Mouse (Mus musculus): ENCODE measurements around the gene Dip2b. TPM values are rescaled to one million over a fixed set of nuclear protein-coding genes. Genes with fewer than 3 reads are reported as not detected.

The Dip2b gene
- total and polyA plus RNA-seq, 2 experiments from 2014 or later: 8.3 to 40.6 TPM

DNA sequence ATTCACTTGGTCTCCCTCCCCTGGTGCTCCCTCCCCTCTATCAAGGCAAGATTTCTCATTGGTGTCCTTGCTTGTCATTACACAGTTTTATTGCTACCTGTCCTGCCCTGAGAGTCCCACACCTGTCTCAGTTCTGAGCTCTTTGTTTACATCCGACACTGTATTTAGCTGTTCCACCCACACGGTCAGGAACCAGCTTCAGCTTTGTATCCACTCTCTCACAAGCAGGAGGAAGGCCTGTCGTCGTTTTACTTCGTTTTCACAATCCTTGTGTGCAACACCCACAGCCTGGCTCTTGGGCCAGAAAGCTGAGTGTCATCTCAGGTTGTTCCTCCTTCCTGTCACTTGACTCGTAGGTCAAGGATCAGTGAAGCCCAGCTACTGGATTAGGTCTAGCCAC, 45.4 kb downstream of the Dip2b start:
- DNase-seq (no peak), ATAC-seq (no peak)
- H3K9ac ChIP-seq: no peak overlapping the region
- no peak overlapping the region for H3K4me2 ChIP-seq (ENCODE audit: low read depth)
- H3K4me3 ChIP-seq (ENCODE audit: low read depth, low read length): no peak overlapping the region
- H3K36me3 ChIP-seq (ENCODE audit: insufficient read depth): no peaks in the 10 kb centered on the region
- H3K4me1 ChIP-seq (ENCODE audit: insufficient read depth): peaks cover 13% of the 10 kb centered on the region; the same call in 1 of the 2 replicates
- H3K27me3 ChIP-seq (ENCODE audit: insufficient read depth, low read length): no peaks in the 10 kb centered on the region
- TF ChIP-seq CTCF (IDR thresholded peaks at IDR 0.05; ENCODE audit: low read depth): no peak
- H3K27ac ChIP-seq (ENCODE audit: low read depth, low read length): no peak overlapping the region
- H3K9me3 ChIP-seq (ENCODE audit: low read length): no peaks in the 10 kb centered on the region
- WGBS: 83% methylated on average over 6 of the region's 6 CpGs

DNA sequence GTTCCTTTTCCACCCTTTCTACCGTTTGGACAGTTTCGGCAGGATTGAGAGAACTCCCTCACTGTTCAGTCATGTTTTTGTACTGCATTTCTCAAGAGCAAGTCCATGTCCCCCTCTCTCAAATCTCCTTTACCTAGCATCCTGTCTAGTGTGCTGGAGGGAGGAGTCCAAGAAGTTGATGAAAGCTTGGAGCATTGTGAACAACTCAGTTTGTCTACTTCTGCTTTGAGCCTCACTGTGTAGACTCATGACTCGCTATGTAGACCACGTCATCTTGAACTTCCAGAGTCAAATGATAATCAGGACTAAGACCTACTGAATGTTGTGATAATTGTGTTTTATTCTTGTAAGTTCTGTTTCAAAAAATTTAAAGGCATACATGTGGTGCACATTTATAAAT, 46.4 kb downstream of the Dip2b start:
- no peak for TF ChIP-seq CTCF (IDR thresholded peaks at IDR 0.05; ENCODE audit: low read depth)
- 88% methylated on average over 4 of the region's 4 CpGs for WGBS

DNA sequence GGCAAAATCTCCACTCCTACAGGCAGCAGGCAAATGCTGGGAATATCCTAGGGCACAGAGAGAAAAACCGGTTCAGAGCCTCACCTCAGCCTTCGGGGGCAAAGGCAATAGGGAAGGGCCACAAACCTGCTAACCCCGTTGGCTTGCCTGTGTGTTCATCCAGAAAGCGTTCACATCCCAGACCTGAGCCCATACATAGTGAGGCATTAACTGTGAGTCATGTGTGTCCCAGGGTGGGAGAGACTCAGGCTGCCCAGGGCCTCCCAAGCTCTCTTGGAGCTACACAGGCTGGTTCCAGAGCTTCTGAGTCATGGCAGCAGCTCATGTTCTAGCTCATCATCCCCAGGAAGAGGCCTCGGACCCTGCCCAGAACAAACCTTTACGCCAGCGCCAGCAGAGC, 49.6 kb downstream of the Dip2b start:
- H3K4me2 ChIP-seq (ENCODE audit: low read depth): no peak overlapping the region
- no peaks in the 10 kb centered on the region for H3K27me3 ChIP-seq (ENCODE audit: insufficient read depth, low read length)
- WGBS: 84% methylated on average over 7 of the region's 7 CpGs
- no peak overlapping the region for H3K9ac ChIP-seq
- ATAC-seq: no peak
- no peaks in the 10 kb centered on the region for H3K4me1 ChIP-seq (ENCODE audit: insufficient read depth)
- no peak overlapping the region for H3K4me3 ChIP-seq (ENCODE audit: low read depth, low read length)
- H3K9me3 ChIP-seq (ENCODE audit: low read length): no peaks in the 10 kb centered on the region
- no peak overlapping the region for H3K27ac ChIP-seq (ENCODE audit: low read depth, low read length)
- no peak for DNase-seq
- TF ChIP-seq CTCF (IDR thresholded peaks at IDR 0.05; ENCODE audit: low read depth): no peak
- H3K36me3 ChIP-seq (ENCODE audit: insufficient read depth): no peaks in the 10 kb centered on the region

More for the DNA sequence above, 46.4 kb downstream of the Dip2b start:
- H3K9me3 ChIP-seq (ENCODE audit: low read length): no peaks in the 10 kb centered on the region
- no peaks in the 10 kb centered on the region for H3K36me3 ChIP-seq (ENCODE audit: insufficient read depth)
- H3K4me1 ChIP-seq (ENCODE audit: insufficient read depth): peaks cover 13% of the 10 kb centered on the region; the same call in 1 of the 2 replicates
- H3K27me3 ChIP-seq (ENCODE audit: insufficient read depth, low read length): no peaks in the 10 kb centered on the region
- H3K9ac ChIP-seq: no peak overlapping the region
- no peak overlapping the region for H3K27ac ChIP-seq (ENCODE audit: low read depth, low read length)
- ATAC-seq (no peak), DNase-seq (no peak)
- no peak overlapping the region for H3K4me2 ChIP-seq (ENCODE audit: low read depth)
- H3K4me3 ChIP-seq (ENCODE audit: low read depth, low read length): no peak overlapping the region

DNA sequence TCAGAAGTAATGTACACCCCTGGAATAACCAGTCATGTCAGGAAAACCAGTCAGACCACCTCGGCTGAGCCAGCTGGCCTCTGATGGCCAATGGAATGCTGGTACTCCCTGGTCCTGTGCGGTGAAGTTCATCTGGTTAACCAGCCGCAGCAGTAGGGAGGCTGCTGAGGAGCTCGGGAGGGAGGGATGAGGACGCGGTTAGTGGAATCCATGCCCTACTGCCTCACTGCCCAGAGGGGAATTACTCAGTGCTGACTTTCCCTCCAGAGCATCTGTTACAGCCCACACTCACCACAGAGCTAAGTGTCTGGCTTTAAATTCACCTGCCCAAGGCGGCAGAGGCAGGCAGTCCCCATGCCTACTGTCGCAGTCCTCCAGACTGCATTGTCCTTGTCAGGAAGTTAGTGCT, 51.2 kb downstream of the Dip2b start:
- peak; percentile 85 for ATAC-seq
- H3K4me2 ChIP-seq (ENCODE audit: low read depth): no peak overlapping the region
- DNase-seq: peak; percentile 24

DNA sequence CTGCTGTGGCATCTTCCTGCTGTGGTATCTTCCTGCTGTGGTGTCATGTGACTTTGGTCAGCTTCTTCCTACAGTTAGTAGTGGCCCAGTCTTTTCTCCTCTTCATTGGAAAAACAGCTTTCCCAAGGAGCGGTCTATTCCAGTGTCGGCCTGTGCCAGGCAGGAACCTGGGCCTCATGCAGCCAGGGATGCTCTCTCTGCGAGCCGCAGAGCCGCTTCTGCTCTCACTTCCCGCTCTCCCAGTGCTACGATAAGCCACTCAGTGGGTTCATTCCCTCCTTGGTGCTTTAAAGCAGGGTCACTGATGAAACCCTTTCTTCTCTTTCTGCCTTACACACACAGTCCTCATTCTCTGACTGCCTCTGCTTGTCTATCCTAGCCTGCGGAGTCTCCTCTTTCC, 53.4 kb downstream of the Dip2b start:
- no peaks in the 10 kb centered on the region for H3K36me3 ChIP-seq (ENCODE audit: insufficient read depth)

More for the DNA sequence above, 51.2 kb downstream of the Dip2b start:
- Histone ChIP-seq H3K9ac (no peak overlapping the region), H3K9me3 (ENCODE audit: low read length) (no peaks in the 10 kb centered on the region), H3K36me3 (ENCODE audit: insufficient read depth) (no peaks in the 10 kb centered on the region), H3K4me3 (ENCODE audit: low read depth, low read length) (no peak overlapping the region), H3K27me3 (ENCODE audit: insufficient read depth, low read length) (no peaks in the 10 kb centered on the region), H3K4me1 (ENCODE audit: insufficient read depth) (no peaks in the 10 kb centered on the region), H3K27ac (ENCODE audit: low read depth, low read length) (no peak overlapping the region)
- no peak for TF ChIP-seq CTCF (IDR thresholded peaks at IDR 0.05; ENCODE audit: low read depth)
- 46% methylated on average over 8 of the region's 8 CpGs for WGBS

DNA sequence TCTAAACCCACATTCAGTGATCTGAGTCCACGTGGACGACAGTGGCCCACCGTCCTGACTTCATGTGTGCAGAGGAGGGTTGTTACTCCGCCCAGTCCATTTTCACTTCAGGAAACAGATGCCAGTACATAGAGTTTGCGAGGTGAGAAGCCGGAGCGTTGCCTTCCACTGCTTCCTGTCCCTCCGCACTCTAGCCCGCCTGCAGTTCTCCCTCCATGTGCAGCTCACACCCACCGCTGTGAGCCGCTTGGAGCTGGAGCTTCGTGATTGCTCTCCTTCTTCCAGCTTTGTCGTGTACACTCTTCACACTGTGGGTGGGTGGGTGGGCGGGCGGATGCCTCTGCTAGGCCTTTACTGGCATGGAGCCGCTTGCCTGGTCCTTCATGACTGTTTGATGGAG, 53.8 kb downstream of the Dip2b start:
- H3K4me2 ChIP-seq (ENCODE audit: low read depth): no peak overlapping the region
- H3K9ac ChIP-seq: no peak overlapping the region
- TF ChIP-seq CTCF (IDR thresholded peaks at IDR 0.05; ENCODE audit: low read depth): no peak

More for the DNA sequence above, 53.4 kb downstream of the Dip2b start:
- no peaks in the 10 kb centered on the region for H3K9me3 ChIP-seq (ENCODE audit: low read length)
- H3K27me3 ChIP-seq (ENCODE audit: insufficient read depth, low read length): no peaks in the 10 kb centered on the region
- ATAC-seq (no peak), DNase-seq (no peak)
- no peaks in the 10 kb centered on the region for H3K4me1 ChIP-seq (ENCODE audit: insufficient read depth)
- no peak overlapping the region for H3K9ac ChIP-seq
- TF ChIP-seq CTCF (IDR thresholded peaks at IDR 0.05; ENCODE audit: low read depth): no peak
- WGBS: 75% methylated on average over 8 of the region's 8 CpGs
- H3K4me2 ChIP-seq (ENCODE audit: low read depth): no peak overlapping the region
- no peak overlapping the region for H3K27ac ChIP-seq (ENCODE audit: low read depth, low read length)
- H3K4me3 ChIP-seq (ENCODE audit: low read depth, low read length): no peak overlapping the region

DNA sequence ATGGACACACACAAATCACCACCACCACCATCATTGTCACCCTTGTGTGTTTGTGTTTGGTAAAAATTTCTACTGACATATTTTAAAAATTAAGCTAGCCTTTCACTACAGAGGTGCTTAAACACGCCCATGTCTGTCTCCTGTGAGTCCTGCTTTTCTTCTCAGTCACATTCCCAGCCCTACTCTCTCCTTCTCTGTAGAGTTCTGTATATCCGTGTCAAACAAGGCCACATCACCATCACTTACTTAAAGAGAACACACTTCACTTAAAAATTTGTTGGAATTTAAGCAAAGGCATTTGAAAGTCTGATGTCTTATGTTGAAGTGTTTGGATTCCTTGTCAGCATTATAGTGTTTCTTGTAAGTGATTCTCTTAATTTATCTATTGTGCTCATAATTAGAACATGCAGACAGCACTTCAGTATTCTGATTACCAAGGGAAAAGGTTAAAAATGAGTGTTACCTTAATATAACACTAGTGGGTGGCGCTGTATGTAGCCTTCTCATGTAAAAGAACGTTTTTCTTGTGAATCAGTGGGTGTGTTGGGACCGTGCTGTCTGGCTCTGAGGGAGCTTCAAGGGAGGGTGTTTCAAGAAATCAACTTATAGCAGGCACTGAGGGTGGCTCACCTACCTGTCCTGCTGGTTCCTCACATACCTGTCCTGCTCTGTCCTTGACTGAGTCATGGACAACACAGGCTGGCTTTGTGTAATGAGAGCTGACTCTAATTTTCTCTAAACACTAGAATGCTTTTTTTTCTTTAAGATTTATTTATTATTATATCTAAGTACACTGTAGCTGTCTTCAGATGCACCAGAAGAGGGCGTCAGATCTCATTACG, 58.3 kb downstream of the Dip2b start:
- DNase-seq: no peak
- Histone ChIP-seq H3K4me3 (ENCODE audit: low read depth, low read length) (no peak overlapping the region), H3K27ac (ENCODE audit: low read depth, low read length) (no peak overlapping the region), H3K9me3 (ENCODE audit: low read length) (no peaks in the 10 kb centered on the region), H3K36me3 (ENCODE audit: insufficient read depth) (no peaks in the 10 kb centered on the region), H3K27me3 (ENCODE audit: insufficient read depth, low read length) (no peaks in the 10 kb centered on the region), H3K4me1 (ENCODE audit: insufficient read depth) (no peaks in the 10 kb centered on the region), H3K4me2 (ENCODE audit: low read depth) (no peak overlapping the region), H3K9ac (no peak overlapping the region)
- WGBS: 88% methylated on average over 7 of the region's 7 CpGs
- ATAC-seq: peak; percentile 20; the same call in 1 of the 2 replicates
- TF ChIP-seq CTCF (IDR thresholded peaks at IDR 0.05; ENCODE audit: low read depth): no peak

More for the DNA sequence above, 53.8 kb downstream of the Dip2b start:
- Histone ChIP-seq H3K36me3 (ENCODE audit: insufficient read depth) (no peaks in the 10 kb centered on the region), H3K4me1 (ENCODE audit: insufficient read depth) (no peaks in the 10 kb centered on the region), H3K27ac (ENCODE audit: low read depth, low read length) (no peak overlapping the region), H3K9me3 (ENCODE audit: low read length) (no peaks in the 10 kb centered on the region), H3K27me3 (ENCODE audit: insufficient read depth, low read length) (no peaks in the 10 kb centered on the region), H3K4me3 (ENCODE audit: low read depth, low read length) (no peak overlapping the region)
- ATAC-seq (no peak), DNase-seq (no peak)
- 61% methylated on average over 16 of the region's 16 CpGs for WGBS
